Mouse (Mus musculus) erythroblast, embryonic 14.5 days (primary cell): ENCODE results near the gene Celsr1. TPM values are rescaled to one million over a fixed set of nuclear protein-coding genes. Genes with fewer than 3 reads are reported as not detected.

Experiments
- H3K27me3 ChIP-seq: 2 replicates; pipeline ENCODE4 v1.6.1; 2012; ENCODE audit warnings: inconsistent platforms; ENCODE audit not compliant: control insufficient read depth
- H3K36me3 ChIP-seq: 2 replicates; pipeline ENCODE4 v1.6.1; 2012; ENCODE audit warnings: mild to moderate bottlenecking, inconsistent platforms; ENCODE audit not compliant: control insufficient read depth
- H3K4me1 ChIP-seq: 2 replicates; pipeline ENCODE4 v1.6.1; 2012; ENCODE audit warnings: inconsistent platforms; ENCODE audit not compliant: control insufficient read depth
- H3K4me3 ChIP-seq: replicated peaks from 2 replicates; pipeline ENCODE3; 2012; ENCODE audit warnings: moderate library complexity, mild to moderate bottlenecking, inconsistent platforms
- H3K9me3 ChIP-seq: 2 replicates; pipeline ENCODE4 v1.6.1; 2012; ENCODE audit warnings: low read length, inconsistent platforms, mixed read lengths; ENCODE audit not compliant: control insufficient read depth
- GATA1 ChIP-seq: IDR thresholded peaks from 2 replicates; pipeline ENCODE4 v1.6.1; 2012; ENCODE audit warnings: low read length, inconsistent platforms, mixed read lengths
- TAL1 ChIP-seq: IDR thresholded peaks from 3 replicates; pipeline ENCODE4 v1.6.1; 2012; ENCODE audit warnings: low read length, inconsistent platforms, mixed read lengths
- polyA plus RNA-seq: library from polyadenylated mRNA; stranded (reverse); fragments of >175 nt; gene quantifications from 2 replicates; pipeline ENCODE4 v1.2.3, GENCODE M21; 2012

Celsr1 gene
- polyA plus RNA-seq, result 0.01 TPM in 1 of 2 replicates, not detected in the other

GRCm38 (mm10) chr15:86033191-86033841, at the start of gene Celsr1:
Celsr1 (minus strand) TSS chr15:86033777.
- Histone ChIP-seq H3K36me3 (no peaks in the 10 kb centered on the region), H3K27me3 (peaks cover 64% of the 10 kb centered on the region), H3K4me1 (peaks cover 2% of the 10 kb centered on the region), H3K4me3 (no peak within 1 kb of the TSS), H3K9me3 (peaks cover 32% of the 10 kb centered on the region)
- TF ChIP-seq TAL1, result no peak
- no peak for TF ChIP-seq GATA1

GRCm38 (mm10) chr15:86083261-86083741, 49.7 kb upstream of the Celsr1 start:
- TF ChIP-seq TAL1, result no peak
- TF ChIP-seq GATA1, result no peak
- Histone ChIP-seq H3K4me1 (peaks cover 59% of the 10 kb centered on the region), H3K27me3 (no peaks in the 10 kb centered on the region), H3K4me3 (no peak overlapping the region), H3K36me3 (peaks cover 38% of the 10 kb centered on the region), H3K9me3 (no peaks in the 10 kb centered on the region)

GRCm38 (mm10) chr15:86082551-86082961, 49.0 kb upstream of the Celsr1 start:
- no peaks in the 10 kb centered on the region for H3K27me3 ChIP-seq
- H3K4me3 ChIP-seq, result no peak overlapping the region
- peaks cover 58% of the 10 kb centered on the region for H3K4me1 ChIP-seq
- peaks cover 42% of the 10 kb centered on the region for H3K36me3 ChIP-seq
- TF ChIP-seq GATA1, result no peak
- no peak for TF ChIP-seq TAL1
- H3K9me3 ChIP-seq, result no peaks in the 10 kb centered on the region

GRCm38 (mm10) chr15:86081654-86082053, 48.1 kb upstream of the Celsr1 start:
- no peak for TF ChIP-seq GATA1
- no peak for TF ChIP-seq TAL1
- no peaks in the 10 kb centered on the region for H3K9me3 ChIP-seq
- H3K36me3 ChIP-seq, result peaks cover 40% of the 10 kb centered on the region
- peaks cover 55% of the 10 kb centered on the region for H3K4me1 ChIP-seq
- H3K4me3 ChIP-seq, result no peak overlapping the region
- H3K27me3 ChIP-seq, result no peaks in the 10 kb centered on the region

- Histone ChIP-seq H3K4me3 (no peak overlapping the region), H3K36me3 (peaks cover 45% of the 10 kb centered on the region), H3K9me3 (no peaks in the 10 kb centered on the region), H3K27me3 (no peaks in the 10 kb centered on the region), H3K4me1 (peaks cover 53% of the 10 kb centered on the region)
- no peak for TF ChIP-seq GATA1
- no peak for TF ChIP-seq TAL1
Observed at GRCm38 (mm10) chr15:86080408-86080807, 46.8 kb upstream of the Celsr1 start.

GRCm38 (mm10) chr15:86079876-86080275, 46.3 kb upstream of the Celsr1 start:
- H3K4me1 ChIP-seq, result peaks cover 49% of the 10 kb centered on the region
- TF ChIP-seq GATA1, result no peak
- no peak for TF ChIP-seq TAL1

GRCm38 (mm10) chr15:86079467-86079866, 45.9 kb upstream of the Celsr1 start:
- peaks cover 46% of the 10 kb centered on the region for H3K4me1 ChIP-seq
- TF ChIP-seq GATA1 (no peak), TAL1 (no peak)
- no peaks in the 10 kb centered on the region for H3K27me3 ChIP-seq
- peaks cover 46% of the 10 kb centered on the region for H3K36me3 ChIP-seq
- H3K4me3 ChIP-seq, result no peak overlapping the region
- no peaks in the 10 kb centered on the region for H3K9me3 ChIP-seq

More at GRCm38 (mm10) chr15:86079876-86080275, 46.3 kb upstream of the Celsr1 start:
- Histone ChIP-seq H3K9me3 (no peaks in the 10 kb centered on the region), H3K36me3 (peaks cover 45% of the 10 kb centered on the region), H3K27me3 (no peaks in the 10 kb centered on the region), H3K4me3 (no peak overlapping the region)

- H3K27me3 ChIP-seq, result no peaks in the 10 kb centered on the region
- no peak overlapping the region for H3K4me3 ChIP-seq
- peaks cover 46% of the 10 kb centered on the region for H3K4me1 ChIP-seq
- H3K36me3 ChIP-seq, result peaks cover 48% of the 10 kb centered on the region
- H3K9me3 ChIP-seq, result no peaks in the 10 kb centered on the region
- TF ChIP-seq TAL1, result no peak
- TF ChIP-seq GATA1, result no peak
Observed at GRCm38 (mm10) chr15:86078481-86079216, 45.1 kb upstream of the Celsr1 start.

GRCm38 (mm10) chr15:86077934-86078333, 44.4 kb upstream of the Celsr1 start:
- H3K4me1 ChIP-seq, result peaks cover 43% of the 10 kb centered on the region
- H3K36me3 ChIP-seq, result peaks cover 53% of the 10 kb centered on the region
- no peak for TF ChIP-seq TAL1
- TF ChIP-seq GATA1, result no peak
- no peak overlapping the region for H3K4me3 ChIP-seq
- no peaks in the 10 kb centered on the region for H3K9me3 ChIP-seq
- no peaks in the 10 kb centered on the region for H3K27me3 ChIP-seq
